Mouse (Mus musculus): ENCODE measurements around the gene Ndrg4. TPM values are rescaled to one million over a fixed set of nuclear protein-coding genes. Genes with fewer than 3 reads are reported as not detected.

The Ndrg4 gene
- total RNA-seq, 4 experiments from 2014 or later = 1,680 to 1,868 (median 1,803) TPM

- peak in 1 of 2 experiments; percentile 17 for DNase-seq (ENCODE audit: low spot score in 2 of 2)
Observed at GRCm38 (mm10) chr8:95716546-95717335, 40.0 kb downstream of the Ndrg4 start.

DNA sequence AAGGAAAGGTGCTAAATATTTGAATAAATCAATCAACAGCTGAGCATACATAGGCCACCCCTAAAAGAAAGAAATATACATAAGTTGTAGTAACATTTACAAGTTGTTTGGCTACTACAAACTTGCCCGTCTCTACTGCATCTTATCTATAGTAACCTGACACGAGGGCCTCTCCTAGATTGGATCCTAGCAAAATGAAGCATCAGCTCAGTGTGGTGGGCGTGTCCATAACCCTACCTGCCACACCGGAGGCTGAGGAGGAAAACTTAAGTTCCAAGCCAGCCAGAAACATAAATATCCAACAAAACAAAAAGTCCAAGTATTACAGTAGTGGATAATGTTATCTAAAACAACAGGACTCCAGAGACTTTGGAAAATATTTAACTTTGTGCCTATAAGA is 50.8 kb downstream of the Ndrg4 start:
- no peak for DNase-seq (ENCODE audit: low spot score in 2 of 2)

- DNase-seq (ENCODE audit: low spot score in 2 of 2) = no peak
Observed at GRCm38 (mm10) chr8:95738596-95738995, 61.8 kb downstream of the Ndrg4 start.

GRCm38 (mm10) chr8:95741732-95742131 is 65.0 kb downstream of the Ndrg4 start:
- no peak for DNase-seq (ENCODE audit: low spot score in 2 of 2)

DNA sequence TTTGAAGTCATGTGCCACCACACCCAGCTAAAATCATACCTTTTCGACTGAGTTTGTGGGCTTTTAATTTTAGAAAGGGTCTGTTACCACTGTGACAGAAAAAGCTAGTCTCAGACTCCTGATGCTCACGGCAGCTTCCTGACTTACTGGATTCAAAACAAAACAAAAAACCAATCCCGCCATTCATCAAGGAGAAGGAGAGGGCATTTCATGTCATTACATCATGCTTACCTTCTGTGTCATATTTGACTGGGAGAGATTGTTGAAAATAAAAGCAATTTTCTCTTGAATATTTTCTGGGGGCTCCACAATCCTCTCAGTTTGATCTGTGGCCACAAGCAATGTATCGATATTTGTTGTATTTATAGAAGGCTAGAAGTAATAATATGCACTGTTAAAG is 71.2 kb downstream of the Ndrg4 start:
- DNase-seq (ENCODE audit: low spot score in 2 of 2) = no peak

GRCm38 (mm10) chr8:95751924-95752323 is 75.1 kb downstream of the Ndrg4 start:
- no peak for DNase-seq (ENCODE audit: low spot score in 2 of 2)

GRCm38 (mm10) chr8:95760323-95760722 is 83.5 kb downstream of the Ndrg4 start:
- no peak for DNase-seq (ENCODE audit: low spot score in 2 of 2)

DNA sequence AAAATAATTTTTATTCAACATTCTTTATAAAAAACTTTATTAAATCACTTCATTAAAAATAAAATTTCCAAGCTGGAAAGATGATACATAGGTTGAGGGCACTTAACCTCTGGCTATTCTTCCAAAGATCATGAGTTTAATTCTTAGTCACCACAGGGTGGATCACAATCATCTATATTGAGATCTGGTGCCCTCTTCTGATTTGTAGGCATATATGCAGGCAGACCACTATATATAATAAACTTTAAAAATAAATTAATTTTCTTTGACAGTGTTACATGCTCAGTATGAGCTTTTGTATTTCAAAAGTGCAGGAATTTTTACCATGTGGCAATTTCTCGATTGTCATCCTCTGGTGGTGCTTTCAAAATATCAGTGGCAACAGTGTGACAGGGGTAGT is 87.4 kb downstream of the Ndrg4 start:
- DNase-seq (ENCODE audit: low spot score in 2 of 2) = no peak

Small RNA genes within 50 kb of the gene (microRNA-seq; reads per million reads assigned to microRNA genes)
- 4.0 to 5.0 reads per million in 2 experiments for gene Mir7073

Other genes starting within 250 kb of the Ndrg4 start
- 10 to 100 TPM; 52.7 to 60.3 (median 57.4) TPM for gene Cfap20, start 242.1 kb upstream of the Ndrg4 start, total RNA-seq (2022)
- 10 to 100 TPM; 71.1 to 85.2 (median 78.2) TPM for gene Csnk2a2, start 186.9 kb upstream of the Ndrg4 start, total RNA-seq (2022)
- gene Ccdc113, start 142.9 kb upstream of the Ndrg4 start, total RNA-seq (2022) = 1 to 10 TPM; 2.2 to 4.2 (median 3.4) TPM
- gene Prss54, start 100.6 kb upstream of the Ndrg4 start, total RNA-seq (2022) = not detected
- gene Gins3, start 43.5 kb upstream of the Ndrg4 start, total RNA-seq (2022) = 1 to 10 TPM; 2.0 to 3.0 (median 2.7) TPM
- 10 to 100 TPM; 17.6 to 25.4 (median 23.4) TPM for gene Setd6, start 38.9 kb downstream of the Ndrg4 start, total RNA-seq (2022)
- gene Cnot1, start 130.5 kb downstream of the Ndrg4 start, total RNA-seq (2022) = 100 to 1,000 TPM; 113 to 140 (median 126) TPM
- gene Sap18b, start 148.4 kb downstream of the Ndrg4 start, total RNA-seq (2022) = 10 to 100 TPM; 45.9 to 88.1 (median 66.7) TPM
- gene Slc38a7, start 176.6 kb downstream of the Ndrg4 start, total RNA-seq (2022) = 10 to 100 TPM; 22.7 to 27.9 (median 25.4) TPM
- 100 to 1,000 TPM; 236 to 256 (median 250) TPM for gene Got2, start 211.6 kb downstream of the Ndrg4 start, total RNA-seq (2022)